Mouse (Mus musculus) myocyte (in vitro differentiated cells): ENCODE results near the gene Tmem170.

Experiments used
- MAX ChIP-seq: IDR thresholded peaks from one replicate; pipeline ENCODE4 v1.6.1; 2011; ENCODE audit warnings: low read depth, mild to moderate bottlenecking, control low read depth
- POLR2A ChIP-seq: IDR thresholded peaks from one replicate; pipeline ENCODE4 v1.6.1; 2011; ENCODE audit warnings: low read depth, mild to moderate bottlenecking, control low read depth, moderate library complexity; ENCODE audit not compliant: insufficient read length

- no peak for TF ChIP-seq POLR2A
- no peak for TF ChIP-seq MAX
Measured at GRCm38 (mm10) chr8:111865130-111865852, 11.3 kb downstream of the Tmem170 start.
